Mouse (Mus musculus) kidney, adult 2 months (tissue): Measurements from ENCODE around the gene Tvp23b. TPM values are rescaled to one million over a fixed set of nuclear protein-coding genes. Genes with fewer than 3 reads are reported as not detected.

Source experiments
- DNase-seq: peaks from one replicate; pipeline ENCODE4 v3.0.0; 2021
- H3K27ac ChIP-seq: fragments of 200-500 bp; 2 replicates; pipeline ENCODE4 v1.5.1; 2012; ENCODE audit warnings: low read depth, low read length, control low read depth, inconsistent platforms; ENCODE audit not compliant: insufficient read depth
- H3K27me3 ChIP-seq: fragments of 200-500 bp; replicated peaks from 2 replicates; pipeline ENCODE4 v1.6.1; 2012; ENCODE audit warnings: mild to moderate bottlenecking, moderate library complexity, low read length, inconsistent platforms; ENCODE audit not compliant: control insufficient read depth, insufficient read depth
- H3K36me3 ChIP-seq: fragments of 200-500 bp; 2 replicates; pipeline ENCODE4 v1.6.1; 2012; ENCODE audit warnings: mild to moderate bottlenecking, moderate library complexity, low read length, inconsistent platforms; ENCODE audit not compliant: control insufficient read depth, insufficient read depth
- H3K4me1 ChIP-seq: fragments of 200-500 bp; 2 replicates; pipeline ENCODE4 v1.6.1; 2011; ENCODE audit warnings: low read length; ENCODE audit not compliant: control insufficient read depth, insufficient read depth
- H3K4me3 ChIP-seq: fragments of 200-500 bp; 2 replicates; pipeline ENCODE4 v1.5.1; 2011; ENCODE audit warnings: mild to moderate bottlenecking, low read depth, low read length, control low read depth; ENCODE audit not compliant: insufficient read depth
- CTCF ChIP-seq: fragments of 200-500 bp; conservative IDR thresholded peaks from 2 replicates; pipeline ENCODE4 v1.5.1; 2011; ENCODE audit warnings: low read depth, mild to moderate bottlenecking, control low read depth, low read length, moderate library complexity, mixed read lengths; ENCODE audit not compliant: insufficient read depth, insufficient read length
- POLR2A ChIP-seq: fragments of 200-500 bp; IDR thresholded peaks from one replicate; pipeline ENCODE4 v1.6.1; 2011; ENCODE audit warnings: low read depth, low read length, control low read depth
- WGBS: fragments of 180-500 bp; shearing (Covaris S2); methylation state at CpG from one replicate; pipeline ENCODE4 v1.1.7; 2018; 5-methylcytosine and 5-hydroxymethylcytosine counted together
- polyA plus RNA-seq: library from polyadenylated mRNA; depleted of rRNA; stranded (reverse); fragments of >200 nt; gene quantifications from 2 replicates; pipeline ENCODE4 v1.2.3, GENCODE M21; 2012

Tvp23b gene
- polyA plus RNA-seq, 1 experiment: 26.1 TPM

DNA sequence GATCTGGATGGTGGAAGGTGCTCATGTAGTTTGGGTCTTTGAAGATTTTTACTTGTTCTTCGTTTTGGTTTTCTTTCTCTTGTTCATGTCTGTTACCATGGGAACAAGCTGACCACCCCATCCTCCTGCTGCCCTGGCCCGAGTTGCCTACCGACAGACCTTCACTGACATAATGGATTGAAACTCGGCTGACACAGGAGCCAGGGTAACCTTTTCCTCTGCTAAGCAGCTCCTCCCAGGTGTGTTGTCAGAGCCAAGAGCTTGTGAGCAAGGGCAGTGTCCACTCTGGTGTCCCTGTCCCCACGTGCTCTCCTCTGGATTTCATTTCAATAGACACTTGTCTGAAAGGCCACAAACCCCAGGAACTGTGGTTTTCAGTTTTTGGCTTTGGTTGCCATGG is 59.7 kb downstream of the Tvp23b start:
- no peak for DNase-seq
- WGBS: 75% methylated on average over 5 of the region's 5 CpGs
- peaks cover 3% of the 10 kb centered on the region; the same call in 1 of the 2 replicates for H3K4me1 ChIP-seq
- H3K4me3 ChIP-seq: no peak overlapping the region
- no peaks in the 10 kb centered on the region for H3K27me3 ChIP-seq
- no peaks in the 10 kb centered on the region for H3K36me3 ChIP-seq
- TF ChIP-seq POLR2A: no peak
- TF ChIP-seq CTCF: no peak
- H3K27ac ChIP-seq: no peak overlapping the region

DNA sequence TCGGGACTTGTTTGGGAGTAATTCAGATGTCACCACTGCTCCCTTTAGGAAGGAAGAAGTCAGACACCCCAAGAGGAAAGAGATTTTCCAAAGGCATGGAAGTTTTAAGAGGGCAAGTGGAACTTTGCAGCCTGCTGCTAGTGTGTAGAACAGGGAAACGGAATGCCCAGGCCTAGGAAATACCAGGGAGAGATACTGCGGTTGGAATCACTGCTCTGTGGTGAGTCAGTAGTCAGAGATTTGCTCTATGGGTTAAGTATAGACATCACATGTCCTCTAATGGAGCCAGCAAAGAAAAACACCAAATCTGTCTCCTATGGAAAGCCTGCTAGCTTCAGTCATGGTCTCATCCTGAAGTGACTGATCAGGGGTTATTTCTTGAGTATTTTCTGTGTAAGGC is 60.9 kb downstream of the Tvp23b start:
- H3K36me3 ChIP-seq: no peaks in the 10 kb centered on the region
- H3K4me1 ChIP-seq: peaks cover 3% of the 10 kb centered on the region; the same call in 1 of the 2 replicates
- no peaks in the 10 kb centered on the region for H3K27me3 ChIP-seq
- WGBS: 84% methylated on average over 3 of the region's 3 CpGs
- no peak overlapping the region for H3K4me3 ChIP-seq
- H3K27ac ChIP-seq: no peak overlapping the region
- TF ChIP-seq POLR2A: no peak
- TF ChIP-seq CTCF: no peak
- no peak for DNase-seq

DNA sequence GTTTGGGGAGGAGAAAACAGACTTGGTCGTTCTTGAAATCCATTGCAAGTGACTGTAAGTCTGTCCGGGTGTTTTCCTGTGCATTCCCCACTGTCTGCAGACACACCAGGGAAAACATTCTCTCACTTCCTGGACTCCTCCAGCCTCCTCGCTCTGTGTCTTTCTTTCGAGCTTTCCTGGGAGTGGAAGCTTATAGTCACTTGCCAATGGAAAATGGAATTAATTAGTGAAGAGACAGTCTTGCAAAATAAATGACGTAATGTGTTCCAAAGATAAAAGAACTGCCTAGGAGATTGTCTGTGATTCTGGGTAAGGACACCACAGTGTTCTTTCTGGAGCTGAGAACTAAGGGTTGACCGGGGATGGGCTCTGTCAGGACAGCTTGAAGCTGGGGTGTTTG is 64.3 kb downstream of the Tvp23b start:
- Histone ChIP-seq H3K36me3 (no peaks in the 10 kb centered on the region), H3K4me3 (no peak overlapping the region), H3K4me1 (no peaks in the 10 kb centered on the region), H3K27me3 (no peaks in the 10 kb centered on the region), H3K27ac (no peak overlapping the region)
- DNase-seq: no peak
- TF ChIP-seq CTCF (no peak), POLR2A (no peak)
- 62% methylated on average over 6 of the region's 6 CpGs for WGBS

DNA sequence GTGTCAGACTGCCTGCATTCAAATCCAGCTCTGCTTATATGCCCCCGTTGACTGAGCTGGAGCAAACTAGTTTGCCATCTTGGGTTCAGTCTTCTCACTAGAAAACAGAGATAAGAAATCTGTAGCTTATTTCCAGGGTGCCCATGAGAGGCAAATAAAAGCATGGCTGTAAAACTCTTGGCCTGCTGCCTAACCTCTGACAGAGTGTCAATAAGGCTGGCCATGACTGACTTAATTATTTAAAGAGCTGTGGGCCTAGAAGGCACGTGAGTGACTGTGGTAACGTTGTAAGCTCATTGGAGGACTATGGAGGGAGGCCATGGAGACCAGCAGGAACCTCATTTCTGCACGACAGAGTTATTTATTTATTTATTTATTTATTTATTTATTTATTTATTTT is 66.3 kb downstream of the Tvp23b start:
- TF ChIP-seq CTCF (no peak), POLR2A (no peak)
- Histone ChIP-seq H3K27ac (no peak overlapping the region), H3K4me1 (no peaks in the 10 kb centered on the region), H3K4me3 (no peak overlapping the region), H3K36me3 (no peaks in the 10 kb centered on the region), H3K27me3 (no peaks in the 10 kb centered on the region)
- peak; percentile 46 for DNase-seq
- 62% methylated on average over 4 of the region's 4 CpGs for WGBS

DNA sequence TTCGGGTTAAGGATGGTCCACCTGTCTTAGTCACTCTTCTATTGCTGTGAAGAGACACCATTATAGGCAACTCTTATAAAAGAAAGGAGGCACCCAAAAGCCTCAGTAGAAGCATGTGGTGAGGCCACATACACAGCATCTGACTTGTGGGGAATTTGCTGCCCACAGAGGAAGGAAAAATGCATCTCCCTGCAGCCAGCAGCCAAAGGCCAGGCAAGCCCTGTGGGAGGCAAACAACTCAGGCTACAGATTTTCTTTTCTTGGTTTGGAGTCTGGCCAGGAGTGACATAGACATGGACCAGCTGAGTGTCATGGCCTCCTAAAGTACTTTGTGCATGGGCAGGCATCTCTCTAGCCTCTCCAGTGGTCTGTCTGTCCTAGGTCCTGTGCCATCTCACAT is 70.3 kb downstream of the Tvp23b start:
- H3K4me1 ChIP-seq: no peaks in the 10 kb centered on the region
- no peaks in the 10 kb centered on the region for H3K27me3 ChIP-seq
- H3K36me3 ChIP-seq: no peaks in the 10 kb centered on the region
- TF ChIP-seq CTCF: no peak
- no peak for TF ChIP-seq POLR2A
- WGBS: 87% methylated on average over 1 of the region's 1 CpGs
- peak; percentile 11 for DNase-seq
- no peak overlapping the region for H3K4me3 ChIP-seq
- H3K27ac ChIP-seq: no peak overlapping the region

DNA sequence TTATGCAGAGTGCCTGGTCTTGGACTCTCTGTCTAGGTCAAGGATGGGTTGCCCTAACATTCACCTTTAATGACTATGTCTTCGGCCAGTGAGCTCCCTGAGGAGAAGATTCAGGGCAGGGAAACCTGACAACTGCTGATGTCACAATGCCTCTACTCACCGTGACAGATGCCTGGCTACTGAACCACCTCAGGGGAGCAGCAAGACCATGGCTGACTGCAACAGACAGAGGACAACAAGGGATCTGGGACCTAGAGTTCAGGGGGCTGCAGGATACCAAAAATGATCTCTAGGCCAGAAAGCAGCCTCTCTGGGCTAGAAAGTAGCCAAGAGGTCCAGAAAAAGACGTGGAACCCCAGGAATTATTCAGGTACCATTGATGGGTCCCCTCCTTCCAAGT is 71.8 kb downstream of the Tvp23b start, which contains the start of gene Cdrt4:
Cdrt4 (plus strand) TSS at position 182 of the 400 bp plus-strand sequence.
- no peaks in the 10 kb centered on the region for H3K36me3 ChIP-seq
- DNase-seq: no peak
- H3K27me3 ChIP-seq: no peaks in the 10 kb centered on the region
- H3K27ac ChIP-seq: no peak within 1 kb of the TSS
- 90% methylated on average over 3 of the region's 3 CpGs for WGBS
- no peak within 1 kb of the TSS for H3K4me3 ChIP-seq
- no peak for TF ChIP-seq CTCF
- no peak for TF ChIP-seq POLR2A
- H3K4me1 ChIP-seq: no peaks in the 10 kb centered on the region

DNA sequence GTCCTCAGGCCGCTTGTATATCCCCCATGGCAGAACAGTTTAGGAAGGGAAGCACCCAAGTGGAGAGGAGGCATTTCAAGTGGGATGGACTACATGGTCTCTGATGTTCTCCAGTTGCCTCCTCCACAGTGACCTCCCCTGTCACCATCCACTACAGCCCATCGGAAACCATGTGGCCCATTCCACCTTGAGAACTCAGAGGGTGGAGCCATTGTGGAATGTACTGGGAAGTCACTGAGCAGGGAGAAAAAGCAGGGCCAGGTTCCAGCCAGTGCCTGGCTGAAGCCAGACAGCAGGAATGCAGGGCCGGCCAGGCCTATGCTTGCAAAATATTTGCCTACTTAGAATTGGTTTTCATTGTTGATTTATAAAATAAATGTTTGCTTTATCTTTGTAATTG is 75.5 kb downstream of the Tvp23b start:
- WGBS: 73% methylated on average over 3 of the region's 3 CpGs
- no peak overlapping the region for H3K4me3 ChIP-seq
- peak; percentile 17 for DNase-seq
- no peaks in the 10 kb centered on the region for H3K27me3 ChIP-seq
- H3K36me3 ChIP-seq: no peaks in the 10 kb centered on the region
- H3K4me1 ChIP-seq: no peaks in the 10 kb centered on the region
- no peak for TF ChIP-seq CTCF
- no peak overlapping the region for H3K27ac ChIP-seq

DNA sequence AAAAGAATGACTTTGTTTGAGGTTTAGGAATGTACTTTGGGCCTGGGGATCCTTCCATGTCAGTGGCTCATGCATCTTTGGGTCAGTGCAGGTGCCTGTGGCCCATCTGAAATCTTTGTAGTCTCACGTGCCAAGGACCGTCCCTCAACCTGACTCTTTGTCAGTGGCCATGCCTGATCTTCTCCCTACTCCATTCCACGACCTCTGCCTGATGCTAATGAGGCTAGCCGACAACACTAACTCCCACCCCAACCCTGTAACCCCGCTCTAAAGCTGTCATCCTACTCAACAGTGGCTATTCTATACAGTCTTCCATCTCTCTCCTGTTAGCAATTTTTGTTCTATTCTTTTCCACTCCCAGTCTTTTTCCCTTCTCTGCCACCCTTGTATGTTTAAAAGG is 75.9 kb downstream of the Tvp23b start:
- TF ChIP-seq CTCF: no peak
- no peak for TF ChIP-seq POLR2A
- 84% methylated on average over 5 of the region's 5 CpGs for WGBS
- no peak overlapping the region for H3K4me3 ChIP-seq
- no peaks in the 10 kb centered on the region for H3K36me3 ChIP-seq
- DNase-seq: no peak
- no peaks in the 10 kb centered on the region for H3K27me3 ChIP-seq
- no peak overlapping the region for H3K27ac ChIP-seq
- H3K4me1 ChIP-seq: no peaks in the 10 kb centered on the region
